Mouse (Mus musculus) embryonic facial prominence, embryonic 11.5 days (tissue): ENCODE data around the gene Lin7b. TPM values are rescaled to one million over a fixed set of nuclear protein-coding genes. Genes with fewer than 3 reads are reported as not detected.
"Not testable (repeated sequence)": the region's sequence is repeated elsewhere in the genome, so short reads cannot be mapped to it uniquely, and the experiment has no call there.

Experiments
- ATAC-seq: fragments of 200-750 bp; cut with Nextera tagmentation; replicated peaks from 2 replicates; pipeline ENCODE4 v1.8.0; 2017; ENCODE audit warnings: low read depth; ENCODE audit not compliant: insufficient number of reproducible peaks, low FRiP score, low TSS enrichment
- DNase-seq: peaks from one replicate; pipeline ENCODE4 v3.0.0-alpha.2; 2015; ENCODE audit warnings: low spot score
- H3K27ac ChIP-seq: fragments of 300-500 bp; sonication (generic); replicated peaks from 2 replicates; pipeline ENCODE4 v1.5.1; 2014; ENCODE audit warnings: mild to moderate bottlenecking, low read depth, low read length, control low read depth
- H3K27me3 ChIP-seq: fragments of 300-500 bp; sonication (generic); 2 replicates; pipeline ENCODE4 v1.6.1; 2014; ENCODE audit warnings: mild to moderate bottlenecking, low read length, moderate library complexity, mixed read lengths; ENCODE audit not compliant: control insufficient read depth, insufficient read depth
- H3K36me3 ChIP-seq: fragments of 300-500 bp; sonication (generic); replicated peaks from 2 replicates; pipeline ENCODE4 v1.6.1; 2014; ENCODE audit warnings: low read depth, mild to moderate bottlenecking, low read length, moderate library complexity, mixed read lengths; ENCODE audit not compliant: control insufficient read depth, insufficient read depth
- H3K4me1 ChIP-seq: fragments of 300-500 bp; sonication (generic); 2 replicates; pipeline ENCODE4 v1.6.1; 2014; ENCODE audit warnings: low read length, mixed read lengths; ENCODE audit not compliant: control insufficient read depth, insufficient read depth
- H3K4me2 ChIP-seq: fragments of 300-500 bp; sonication (generic); 2 replicates; pipeline ENCODE4 v1.6.1; 2014; ENCODE audit warnings: low read depth, mild to moderate bottlenecking, control low read depth, low read length, moderate library complexity
- H3K4me3 ChIP-seq: fragments of 300-500 bp; sonication (generic); 2 replicates; pipeline ENCODE4 v1.5.1; 2014; ENCODE audit warnings: low read depth, low read length, control low read depth
- H3K9ac ChIP-seq: fragments of 300-500 bp; sonication (generic); replicated peaks from 2 replicates; pipeline ENCODE4 v1.6.1; 2014; ENCODE audit warnings: mild to moderate bottlenecking, control low read depth, low read length
- H3K9me3 ChIP-seq: fragments of 300-500 bp; sonication (generic); replicated peaks from 2 replicates; pipeline ENCODE4 v1.6.1; 2016; ENCODE audit warnings: mild to moderate bottlenecking, low read length, inconsistent platforms, mixed read lengths; ENCODE audit not compliant: control insufficient read depth
- WGBS: fragments of 180-500 bp; shearing (Covaris S2); extraction: QIAGEN DNeasy Blood & Tissue Kit; methylation state at CpG from one replicate; pipeline ENCODE4 v1.1.7; 2014; 5-methylcytosine and 5-hydroxymethylcytosine counted together
- polyA plus RNA-seq: library from polyadenylated mRNA; unstranded; fragments of >200 nt; fragmentation: Nextera tagmentation; extraction: Ambion mirVana; gene quantifications from 2 replicates; pipeline ENCODE4 v1.2.1, GENCODE M21; 2014

Lin7b gene
- polyA plus RNA-seq, 1 experiment from 2014 or later, result 0.77 TPM

DNA sequence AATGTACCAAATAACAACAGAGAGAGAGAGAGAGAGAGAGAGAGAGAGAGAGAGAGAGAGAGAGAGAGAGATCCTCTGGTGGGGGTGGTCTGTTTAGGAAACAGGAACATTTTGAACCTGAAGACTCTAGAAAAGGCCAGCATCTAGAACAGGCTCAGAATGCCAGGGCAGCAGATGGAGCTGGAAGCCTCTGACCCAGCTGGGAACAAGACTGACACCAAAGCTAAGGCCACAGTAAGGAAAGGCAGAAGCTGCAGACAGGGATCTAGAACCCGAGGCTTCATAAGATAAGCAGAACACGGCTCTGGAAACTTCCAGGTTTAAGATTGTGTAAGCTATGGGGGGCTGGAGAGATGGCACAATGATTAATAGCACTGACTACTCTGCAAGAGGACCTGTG, 6.4 kb downstream of the Lin7b start:
- Histone ChIP-seq H3K36me3 (no peaks in the 10 kb centered on the region), H3K4me3 (no peak overlapping the region), H3K4me2 (no peak overlapping the region), H3K27me3 (peaks cover 35% of the 10 kb centered on the region), H3K4me1 (peaks cover 10% of the 10 kb centered on the region; the same call in 1 of the 2 replicates), H3K9ac (no peak overlapping the region), H3K9me3 (no peaks in the 10 kb centered on the region), H3K27ac (no peak overlapping the region)
- no peak for ATAC-seq
- 87% methylated on average over 2 of the region's 2 CpGs for WGBS
- DNase-seq, result no peak

DNA sequence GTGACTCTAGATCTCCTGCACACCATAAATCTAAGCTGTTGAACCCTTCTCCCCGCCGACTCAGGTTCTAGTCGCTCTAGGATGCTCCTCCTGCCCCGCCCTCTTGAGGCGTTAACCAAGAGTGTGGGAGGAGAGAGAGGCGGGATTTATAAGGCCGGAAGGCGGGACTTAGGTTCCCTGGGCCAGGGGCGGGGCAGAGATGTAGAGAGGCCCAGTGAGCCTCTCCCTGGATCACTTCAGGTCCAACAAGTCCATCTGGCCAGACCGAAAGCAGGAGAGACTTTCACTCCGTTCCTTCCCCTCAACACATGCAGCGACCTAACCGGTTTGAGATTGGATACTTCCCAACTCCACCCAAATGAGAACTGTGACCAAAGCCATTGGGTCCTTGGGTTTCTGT, 7.6 kb downstream of the Lin7b start:
- Histone ChIP-seq H3K27ac (no peak overlapping the region), H3K4me2 (no peak overlapping the region), H3K9me3 (no peaks in the 10 kb centered on the region), H3K36me3 (no peaks in the 10 kb centered on the region), H3K4me3 (no peak overlapping the region), H3K4me1 (peaks cover 10% of the 10 kb centered on the region; the same call in 1 of the 2 replicates), H3K9ac (no peak overlapping the region), H3K27me3 (peaks cover 28% of the 10 kb centered on the region)
- DNase-seq (peak; percentile 70), ATAC-seq (no peak)
- WGBS, result 2% methylated on average over 13 of the region's 13 CpGs

DNA sequence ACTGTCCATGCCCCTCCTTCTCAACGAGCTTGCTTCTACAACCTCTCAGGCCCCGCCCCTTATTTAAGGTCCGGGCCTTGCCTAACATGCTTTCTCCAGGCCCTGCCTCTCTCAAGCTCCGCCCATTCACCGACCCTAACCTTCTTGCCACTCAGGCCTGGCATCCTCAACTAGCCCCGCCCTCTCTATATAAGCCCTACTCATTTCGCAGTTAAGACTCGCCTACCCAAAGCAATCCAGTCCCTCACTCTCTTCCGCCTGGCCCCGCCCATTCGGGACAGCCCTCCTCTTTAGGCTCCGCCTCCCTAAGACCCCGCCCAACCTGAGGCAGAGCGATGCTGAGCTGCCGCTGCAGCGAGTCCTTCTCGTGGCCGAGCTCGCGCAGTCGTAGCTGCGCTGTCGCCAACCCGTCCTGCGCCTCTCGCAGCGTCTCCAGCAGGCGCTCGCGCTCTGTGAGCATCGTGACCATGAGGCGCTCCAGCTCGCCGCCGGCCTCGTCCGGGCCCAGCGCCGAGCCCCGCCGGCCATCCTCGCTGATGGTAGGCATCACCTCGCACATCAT, 9.1 kb downstream of the Lin7b start:
- DNase-seq (peak; percentile 88), ATAC-seq (peak; percentile 76)
- Histone ChIP-seq H3K4me2 (peak overlapping the region; percentile 91), H3K36me3 (no peaks in the 10 kb centered on the region), H3K27me3 (peaks cover 28% of the 10 kb centered on the region), H3K9me3 (no peaks in the 10 kb centered on the region), H3K9ac (peak overlapping the region; percentile 70), H3K4me1 (peaks cover 10% of the 10 kb centered on the region; the same call in 1 of the 2 replicates), H3K27ac (no peak overlapping the region), H3K4me3 (peak overlapping the region; percentile 46)
- WGBS, result under 1% methylated on average over 43 of the region's 43 CpGs

DNA sequence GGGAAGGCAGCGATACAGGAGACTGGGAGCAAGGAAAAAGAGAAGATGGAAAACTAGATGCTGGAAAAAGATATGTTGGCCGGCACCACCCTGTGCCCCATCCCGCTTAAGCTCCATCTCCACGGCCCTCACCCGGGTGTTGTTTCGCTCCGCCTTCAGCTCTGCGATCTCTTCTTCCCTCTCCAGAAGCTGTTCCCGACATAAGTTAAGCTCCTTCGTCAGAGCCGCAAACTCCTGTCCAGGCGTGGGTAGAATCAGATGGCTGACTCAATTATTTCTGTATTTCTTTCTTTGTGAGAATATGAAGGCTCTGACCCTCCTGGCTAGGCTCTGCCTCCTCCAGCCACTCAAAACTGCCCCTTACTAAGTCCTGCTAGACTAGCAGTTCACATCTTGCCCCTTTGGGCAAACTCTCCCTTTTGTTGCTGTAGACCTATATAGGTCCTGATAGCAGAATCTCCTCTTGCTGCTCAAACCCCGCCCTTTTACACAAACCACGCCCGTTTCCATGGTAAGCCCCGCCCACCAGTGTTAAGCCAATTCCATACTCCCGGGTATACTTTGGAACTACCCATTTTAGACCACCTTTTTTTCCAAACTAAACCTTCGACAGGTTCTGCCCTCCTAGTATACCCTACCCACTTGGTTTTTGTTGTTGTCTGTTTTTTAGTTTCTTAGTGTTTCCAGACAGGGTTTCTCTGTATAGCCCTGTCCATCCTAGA, 9.8 kb downstream of the Lin7b start:
- ATAC-seq (peak; percentile 27), DNase-seq (no peak)
- H3K4me3 ChIP-seq, result no peak overlapping the region
- no peaks in the 10 kb centered on the region for H3K9me3 ChIP-seq
- H3K36me3 ChIP-seq, result no peaks in the 10 kb centered on the region
- peaks cover 3% of the 10 kb centered on the region; the same call in 1 of the 2 replicates for H3K4me1 ChIP-seq
- WGBS, result 48% methylated on average over 18 of the region's 18 CpGs
- H3K27me3 ChIP-seq, result peaks cover 21% of the 10 kb centered on the region
- no peak overlapping the region for H3K9ac ChIP-seq
- no peak overlapping the region for H3K27ac ChIP-seq
- H3K4me2 ChIP-seq, result no peak overlapping the region

DNA sequence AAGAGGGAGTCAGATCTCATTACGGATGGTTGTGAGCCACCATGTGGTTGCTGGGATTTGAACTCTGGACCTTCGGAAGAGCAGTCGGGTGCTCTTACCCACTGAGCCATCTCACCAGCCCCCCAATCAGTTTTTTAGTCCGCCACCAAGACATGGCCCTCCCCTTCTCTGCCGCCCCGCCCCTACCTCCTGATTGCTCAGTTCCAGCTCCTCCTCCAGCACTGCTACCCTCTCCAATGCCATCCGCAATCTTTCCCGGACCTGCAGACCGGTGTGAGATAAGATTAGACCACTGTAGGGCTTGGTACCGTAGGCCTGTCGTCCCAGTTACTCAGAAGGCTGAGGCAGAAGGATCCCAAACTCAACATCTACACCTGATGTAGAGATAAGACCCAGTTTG, 11.3 kb downstream of the Lin7b start:
- peaks cover 17% of the 10 kb centered on the region for H3K27me3 ChIP-seq
- H3K9ac ChIP-seq, H3K4me1 ChIP-seq, H3K36me3 ChIP-seq, H3K4me3 ChIP-seq, H3K27ac ChIP-seq, H3K9me3 ChIP-seq, DNase-seq, ATAC-seq, H3K4me2 ChIP-seq: not testable (repeated sequence)
- 63% methylated on average over 10 of the region's 11 CpGs for WGBS

DNA sequence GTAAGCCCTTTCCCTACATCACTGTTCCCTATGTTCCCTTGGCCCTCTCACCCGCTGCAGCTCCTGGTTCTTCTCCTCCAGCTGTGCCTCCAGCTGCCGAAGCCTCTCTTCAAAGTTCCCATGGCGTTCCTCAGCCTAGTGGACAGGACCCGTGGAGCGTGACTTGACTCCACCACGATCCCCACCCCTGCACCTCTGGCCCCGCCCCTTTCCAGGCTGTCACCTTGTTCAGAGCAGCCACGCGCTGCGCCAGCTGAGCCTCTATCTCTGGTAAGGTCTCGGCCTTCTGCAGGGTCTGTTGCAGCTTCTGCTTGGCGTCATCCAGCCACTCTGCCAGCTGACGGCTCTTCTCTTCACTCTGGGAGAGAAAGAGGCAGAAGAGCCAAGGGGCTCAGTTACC, 14.3 kb downstream of the Lin7b start:
- ATAC-seq (no peak), DNase-seq (no peak)
- Histone ChIP-seq H3K4me3 (no peak overlapping the region), H3K4me2 (no peak overlapping the region), H3K9me3 (no peaks in the 10 kb centered on the region), H3K36me3 (no peaks in the 10 kb centered on the region), H3K9ac (no peak overlapping the region), H3K4me1 (no peaks in the 10 kb centered on the region), H3K27me3 (peaks cover 7% of the 10 kb centered on the region), H3K27ac (no peak overlapping the region)
- WGBS, result 57% methylated on average over 13 of the region's 13 CpGs

DNA sequence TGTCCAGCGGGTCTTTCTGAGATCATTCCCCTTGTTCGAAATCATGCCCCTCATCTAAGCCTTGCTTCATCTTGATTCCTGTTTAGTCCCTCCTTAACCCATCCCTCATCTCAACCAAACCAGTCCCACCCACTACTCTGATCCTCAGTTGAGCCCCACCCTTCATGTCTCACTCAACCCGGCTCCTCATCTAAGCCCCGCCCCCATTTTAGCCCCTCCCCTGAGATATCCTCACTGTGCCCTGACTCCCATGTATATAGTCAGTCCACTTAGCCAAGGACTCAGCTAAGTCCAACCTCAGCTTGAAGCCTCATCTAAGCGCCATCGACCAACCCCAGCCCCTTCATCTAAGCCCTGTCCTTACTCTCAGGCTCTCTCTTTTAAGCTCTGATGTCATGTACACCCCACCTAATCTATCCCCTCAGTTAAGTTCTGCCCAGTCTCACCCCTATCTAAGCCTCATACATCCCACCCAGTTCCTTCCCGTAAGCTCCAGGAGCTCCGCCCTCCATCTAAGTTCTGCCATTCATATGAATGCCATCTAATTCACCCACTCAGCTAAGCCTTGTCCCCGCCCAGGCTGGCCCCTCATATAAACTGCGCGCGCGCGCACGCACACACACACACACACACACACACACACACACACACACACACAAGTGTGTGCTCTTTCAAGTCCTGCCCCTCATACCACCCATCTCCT, 14.9 kb downstream of the Lin7b start:
- H3K27ac ChIP-seq, result no peak overlapping the region
- no peaks in the 10 kb centered on the region for H3K9me3 ChIP-seq
- H3K36me3 ChIP-seq, result no peaks in the 10 kb centered on the region
- H3K4me2 ChIP-seq, result no peak overlapping the region
- ATAC-seq (no peak), DNase-seq (no peak)
- H3K9ac ChIP-seq, result no peak overlapping the region
- no peak overlapping the region for H3K4me3 ChIP-seq
- 70% methylated on average over 15 of the region's 15 CpGs for WGBS
- H3K4me1 ChIP-seq, result no peaks in the 10 kb centered on the region
- peaks cover 3% of the 10 kb centered on the region for H3K27me3 ChIP-seq

DNA sequence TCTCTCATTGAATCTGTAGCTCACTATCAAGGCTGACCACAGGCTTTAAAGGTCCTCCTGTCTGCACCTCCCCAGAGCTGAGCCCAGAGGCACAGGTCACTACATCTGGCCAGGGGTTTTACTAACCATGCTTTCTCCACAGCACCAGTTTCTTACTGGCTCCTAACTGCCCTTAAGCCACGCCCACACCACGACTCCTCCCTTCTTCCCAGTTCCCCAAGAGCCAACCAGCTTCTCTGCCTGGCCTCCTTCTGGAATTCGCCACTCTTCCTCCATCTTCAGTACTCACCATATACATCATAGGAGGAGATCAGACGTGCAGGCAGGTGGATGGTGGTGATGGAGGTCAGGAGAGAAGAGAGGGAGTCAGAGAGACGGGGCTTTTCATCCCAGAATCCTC, 17.3 kb downstream of the Lin7b start:
- 15% methylated on average over 5 of the region's 5 CpGs for WGBS
- Histone ChIP-seq H3K9me3 (no peaks in the 10 kb centered on the region), H3K4me2 (no peak overlapping the region), H3K4me1 (no peaks in the 10 kb centered on the region), H3K4me3 (no peak overlapping the region), H3K27ac (no peak overlapping the region), H3K36me3 (no peaks in the 10 kb centered on the region), H3K27me3 (no peaks in the 10 kb centered on the region), H3K9ac (no peak overlapping the region)
- DNase-seq (no peak), ATAC-seq (no peak)
